Mouse (Mus musculus) liver, embryonic 12.5 days (tissue): ENCODE measurements around the gene Megf6. TPM values are rescaled to one million over a fixed set of nuclear protein-coding genes. Genes with fewer than 3 reads are reported as not detected.
A peak's percentile ranks its signal among the peaks of the same experiment; 100 is the strongest.

Source experiments
- ATAC-seq: fragments of 200-750 bp; cut with Nextera tagmentation; 2 replicates; pipeline ENCODE4 v1.8.0; 2017; ENCODE audit warnings: moderate number of reproducible peaks, mild to moderate bottlenecking, moderate library complexity
- H3K27ac ChIP-seq: fragments of 300-500 bp; sonication (generic); 2 replicates; pipeline ENCODE4 v1.5.1; 2016; ENCODE audit warnings: mild to moderate bottlenecking
- H3K27me3 ChIP-seq: fragments of 300-500 bp; sonication (generic); replicated peaks from 2 replicates; pipeline ENCODE4 v1.6.1; 2016; ENCODE audit warnings: mild to moderate bottlenecking, moderate library complexity
- H3K36me3 ChIP-seq: fragments of 300-500 bp; sonication (generic); 2 replicates; pipeline ENCODE4 v1.6.1; 2016; ENCODE audit warnings: mild to moderate bottlenecking, moderate library complexity
- H3K4me1 ChIP-seq: fragments of 300-500 bp; sonication (generic); 2 replicates; pipeline ENCODE4 v1.6.1; 2016
- H3K4me2 ChIP-seq: fragments of 300-500 bp; sonication (generic); 2 replicates; pipeline ENCODE4 v1.6.1; 2016; ENCODE audit warnings: mild to moderate bottlenecking, moderate library complexity
- H3K4me3 ChIP-seq: fragments of 300-500 bp; sonication (generic); 2 replicates; pipeline ENCODE4 v1.5.1; 2016; ENCODE audit warnings: mild to moderate bottlenecking, moderate library complexity
- H3K9ac ChIP-seq: fragments of 300-500 bp; sonication (generic); 2 replicates; pipeline ENCODE4 v1.6.1; 2016; ENCODE audit warnings: mild to moderate bottlenecking, moderate library complexity
- H3K9me3 ChIP-seq: fragments of 300-500 bp; sonication (generic); replicated peaks from 2 replicates; pipeline ENCODE4 v1.6.1; 2016; ENCODE audit warnings: mild to moderate bottlenecking, moderate library complexity
- WGBS: fragments of 180-500 bp; shearing (Covaris S2); methylation state at CpG from one replicate; pipeline ENCODE4 v1.1.7; 2016; ENCODE audit not compliant: insufficient replicate concordance; 5-methylcytosine and 5-hydroxymethylcytosine counted together
- polyA plus RNA-seq: library from polyadenylated mRNA; unstranded; fragments of >200 nt; fragmentation: Nextera tagmentation; extraction: Ambion mirVana; gene quantifications from 2 replicates; pipeline ENCODE4 v1.2.1, GENCODE M21; 2016

Megf6 gene
- polyA plus RNA-seq, 1 experiment from 2014 or later, result 3.8 TPM

DNA sequence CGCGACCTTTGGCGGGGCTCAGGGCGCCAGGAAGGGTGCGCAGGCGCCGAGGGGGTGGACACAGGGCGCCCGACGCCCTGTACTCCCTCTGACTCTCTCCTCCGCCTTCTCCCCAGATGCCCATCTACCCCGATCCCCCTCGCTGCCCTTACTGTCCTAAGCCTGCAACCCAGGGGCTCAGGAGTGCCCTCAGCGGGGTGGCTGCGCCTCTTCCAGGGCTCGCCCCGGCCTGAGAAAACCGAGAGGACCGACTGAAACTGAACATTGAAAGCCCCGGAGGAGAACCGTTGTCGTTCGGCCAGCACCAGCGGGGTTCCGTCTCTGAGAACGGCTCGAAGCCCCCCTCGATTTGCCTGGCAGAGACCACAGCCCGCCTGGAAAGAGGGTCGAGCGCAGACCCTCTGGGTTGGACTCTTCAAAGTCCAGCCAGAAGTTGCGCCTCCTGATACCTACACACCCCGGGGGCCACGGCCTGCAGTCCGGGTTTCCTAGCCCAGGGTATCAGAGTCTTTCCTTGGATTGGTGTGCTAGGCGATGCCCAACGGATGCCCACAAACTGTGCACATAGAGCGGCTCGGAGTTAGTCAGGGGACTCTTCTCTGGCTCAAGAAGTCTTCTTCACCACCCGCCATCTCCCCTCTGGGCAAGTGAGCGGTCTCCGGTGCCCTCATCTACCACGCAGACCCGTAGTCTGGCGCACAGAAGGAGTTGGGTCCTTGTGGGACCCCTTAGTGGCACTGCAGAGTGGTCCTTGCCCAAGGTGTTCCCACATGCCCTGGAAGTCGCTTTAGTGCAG lies 30.1 kb upstream of the Megf6 start:
- Histone ChIP-seq H3K27ac (no peak overlapping the region), H3K4me3 (peak overlapping the region; percentile 42), H3K36me3 (peaks cover 4% of the 10 kb centered on the region; the same call in 1 of the 2 replicates), H3K9ac (0 out of 2 replicates have a peak overlapping the region, but pooled peaks have one; percentile 31), H3K4me2 (peak overlapping the region; percentile 67), H3K4me1 (peaks cover 44% of the 10 kb centered on the region), H3K27me3 (peaks cover 67% of the 10 kb centered on the region), H3K9me3 (no peaks in the 10 kb centered on the region)
- WGBS, result 2% methylated on average over 45 of the region's 46 CpGs
- no peak for ATAC-seq

DNA sequence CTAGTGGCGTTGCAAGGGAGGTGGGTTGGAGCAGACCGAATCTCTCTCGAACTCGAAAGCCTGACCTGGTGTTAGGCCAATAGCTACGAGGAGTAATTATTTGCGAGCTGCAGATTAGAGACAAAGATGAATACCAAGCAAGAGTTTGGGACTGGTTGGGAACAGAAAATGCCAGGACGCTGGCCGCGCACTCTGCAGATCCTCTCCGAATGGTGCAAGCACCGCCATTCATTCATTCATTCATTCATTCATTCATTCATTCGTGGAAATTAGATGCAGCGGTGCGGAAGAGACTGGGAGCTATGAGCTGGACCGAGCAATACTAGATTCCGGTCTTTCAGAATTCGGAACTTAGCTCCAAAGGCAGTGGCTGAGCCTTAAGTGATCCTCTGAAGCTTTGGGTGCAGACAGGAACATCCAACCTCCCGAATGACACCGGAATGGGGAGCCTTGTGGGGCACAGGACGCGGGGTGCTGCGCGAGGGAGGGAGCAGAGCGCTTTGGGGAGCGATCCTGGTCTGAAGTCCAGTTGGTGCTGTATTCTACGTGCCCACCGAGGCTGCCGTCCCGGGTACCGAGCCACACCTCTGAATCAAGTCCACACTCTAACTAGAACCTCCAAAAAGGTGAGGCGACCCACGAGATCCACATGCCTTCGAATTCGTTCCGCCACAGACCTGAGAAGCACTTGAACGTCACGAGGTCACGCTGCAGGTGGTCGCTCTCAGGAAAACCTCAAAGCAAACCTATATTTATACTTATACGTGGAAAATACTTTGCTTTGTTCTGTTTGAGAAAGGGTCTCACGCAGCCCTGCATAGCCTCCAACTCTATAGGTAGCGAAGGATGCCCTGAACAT lies 29.3 kb upstream of the Megf6 start:
- Histone ChIP-seq H3K27ac (no peak overlapping the region), H3K9ac (no peak overlapping the region), H3K4me3 (peak overlapping the region; percentile 79), H3K4me2 (peak overlapping the region; percentile 94), H3K4me1 (peaks cover 44% of the 10 kb centered on the region), H3K27me3 (peaks cover 58% of the 10 kb centered on the region), H3K36me3 (peaks cover 10% of the 10 kb centered on the region), H3K9me3 (no peaks in the 10 kb centered on the region)
- WGBS, result 3% methylated on average over 42 of the region's 42 CpGs
- ATAC-seq, result no peak

DNA sequence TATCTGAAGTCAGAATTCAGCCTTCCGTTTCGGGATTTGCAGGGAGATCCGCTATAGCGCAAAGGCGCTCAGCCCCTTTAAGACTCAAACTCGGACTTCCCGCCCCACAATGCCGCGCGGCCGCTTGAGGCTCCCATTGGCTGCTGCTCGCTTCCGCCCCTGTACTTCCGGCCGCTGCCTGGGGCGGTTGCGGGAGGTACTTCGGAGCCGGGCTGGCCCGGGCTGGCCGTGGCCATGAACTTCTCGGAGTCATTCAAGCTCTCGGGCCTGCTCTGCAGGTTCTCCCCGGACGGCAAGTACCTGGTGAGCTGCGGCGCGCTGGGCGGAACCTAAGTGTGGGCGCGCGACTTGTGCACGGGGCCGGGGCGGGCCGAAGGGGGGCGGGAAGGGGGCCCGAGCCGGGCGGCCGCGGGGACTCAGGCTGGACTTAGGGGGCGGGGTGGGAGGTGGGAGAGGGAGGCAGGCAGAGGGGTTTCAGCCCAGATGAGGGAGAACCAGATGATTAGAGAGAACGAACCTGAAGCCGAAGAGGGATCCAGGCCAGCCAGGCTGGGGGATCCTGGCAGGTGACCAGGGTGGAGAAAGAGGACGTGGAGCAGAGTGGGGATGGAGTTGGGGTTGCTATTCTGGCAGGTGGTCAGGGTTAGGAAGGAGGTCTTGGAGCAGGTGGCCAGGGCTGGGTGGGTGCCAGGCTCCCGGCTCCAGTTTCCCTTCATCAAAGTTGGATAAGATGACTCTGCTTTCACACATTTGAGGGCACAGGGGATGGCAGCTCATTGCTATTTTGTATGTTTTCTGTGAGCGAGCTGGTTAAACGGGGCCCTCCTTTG lies 28.1 kb upstream of the Megf6 start, which contains the start of gene Wrap73:
Gene Wrap73 (plus strand): TSS at position 162 of the 830 bp plus-strand sequence.
- Histone ChIP-seq H3K4me3 (peak within 1 kb of the TSS; percentile 79), H3K4me1 (peaks cover 44% of the 10 kb centered on the region), H3K9me3 (no peaks in the 10 kb centered on the region), H3K36me3 (peaks cover 22% of the 10 kb centered on the region), H3K27ac (peak within 1 kb of the TSS; percentile 75), H3K4me2 (peak within 1 kb of the TSS; percentile 94), H3K9ac (peak within 1 kb of the TSS; percentile 88), H3K27me3 (peaks cover 47% of the 10 kb centered on the region)
- 2% methylated on average over 47 of the region's 49 CpGs for WGBS
- ATAC-seq, result peak; percentile 94

DNA sequence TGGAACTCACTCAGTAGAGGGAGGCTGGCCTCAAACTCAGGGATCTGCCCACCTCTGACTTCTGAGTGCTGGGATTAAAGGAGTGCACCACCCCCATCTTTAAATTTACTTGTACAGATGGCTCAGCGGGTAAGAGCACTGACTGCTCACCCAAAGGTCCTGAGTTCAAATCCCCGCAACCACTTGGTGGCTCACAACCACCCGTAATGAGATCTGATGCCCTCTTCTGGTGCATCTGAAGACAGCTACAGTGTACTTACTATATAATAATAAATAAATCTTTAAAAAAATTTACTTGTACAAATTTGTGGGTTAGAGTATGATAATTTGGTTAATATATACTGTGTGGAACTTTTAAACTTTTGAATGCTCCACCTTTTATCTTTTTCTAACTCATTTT lies 25.8 kb upstream of the Megf6 start:
- no peaks in the 10 kb centered on the region for H3K9me3 ChIP-seq
- H3K4me1 ChIP-seq, result peaks cover 40% of the 10 kb centered on the region
- no peak overlapping the region for H3K4me3 ChIP-seq
- H3K27ac ChIP-seq, result no peak overlapping the region
- 75% methylated on average over 3 of the region's 3 CpGs for WGBS
- no peak overlapping the region for H3K9ac ChIP-seq
- H3K27me3 ChIP-seq, result peaks cover 24% of the 10 kb centered on the region
- ATAC-seq, result no peak
- H3K36me3 ChIP-seq, result peaks cover 45% of the 10 kb centered on the region
- H3K4me2 ChIP-seq, result no peak overlapping the region

DNA sequence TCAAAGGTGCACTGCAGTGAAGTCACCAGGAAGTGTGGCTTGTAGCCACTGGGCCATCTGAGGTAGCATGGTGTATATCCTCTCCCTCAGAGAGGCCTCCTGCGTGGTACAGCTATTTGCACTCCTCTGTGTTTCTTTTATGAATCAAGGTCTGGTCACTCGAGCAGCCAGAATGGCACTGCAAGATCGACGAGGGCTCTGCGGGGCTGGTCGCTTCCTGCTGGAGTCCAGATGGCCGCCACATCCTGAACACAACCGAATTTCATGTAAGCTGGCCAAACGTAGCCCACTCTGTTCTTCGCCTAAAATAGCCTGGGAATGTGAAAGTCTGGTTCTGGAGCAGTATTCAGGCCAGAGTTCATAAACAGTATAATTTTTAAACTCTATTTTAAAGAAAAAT lies 24.2 kb upstream of the Megf6 start:
- no peak overlapping the region for H3K9ac ChIP-seq
- H3K4me2 ChIP-seq, result no peak overlapping the region
- 78% methylated on average over 10 of the region's 10 CpGs for WGBS
- no peak overlapping the region for H3K27ac ChIP-seq
- peaks cover 7% of the 10 kb centered on the region for H3K27me3 ChIP-seq
- H3K4me1 ChIP-seq, result peaks cover 25% of the 10 kb centered on the region
- H3K4me3 ChIP-seq, result no peak overlapping the region
- no peaks in the 10 kb centered on the region for H3K9me3 ChIP-seq
- no peak for ATAC-seq
- peaks cover 61% of the 10 kb centered on the region for H3K36me3 ChIP-seq

DNA sequence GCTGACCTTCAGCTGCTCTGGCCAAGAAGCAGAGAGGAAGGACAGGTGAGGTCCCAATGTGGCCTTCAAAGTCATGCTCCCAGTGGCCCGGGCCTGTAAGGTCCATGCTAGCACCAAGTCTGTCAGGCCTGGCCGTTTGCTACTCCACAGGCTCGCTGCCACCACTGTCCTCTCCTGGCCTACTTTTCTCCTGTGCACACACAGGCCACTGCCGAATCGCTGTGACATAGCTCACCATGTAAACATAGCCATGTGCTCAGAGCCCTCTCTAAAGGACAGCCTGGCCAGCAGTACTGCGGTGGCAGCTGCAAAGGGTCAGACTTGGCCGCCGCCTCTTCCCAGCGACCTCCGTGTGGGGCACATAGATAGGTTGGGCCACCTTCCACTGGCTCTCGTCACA lies 16.4 kb upstream of the Megf6 start:
- no peaks in the 10 kb centered on the region for H3K27me3 ChIP-seq
- H3K9ac ChIP-seq, result no peak overlapping the region
- H3K36me3 ChIP-seq, result peaks cover 97% of the 10 kb centered on the region
- no peak overlapping the region for H3K27ac ChIP-seq
- 76% methylated on average over 11 of the region's 11 CpGs for WGBS
- ATAC-seq, result no peak
- no peak overlapping the region for H3K4me3 ChIP-seq
- peaks cover 19% of the 10 kb centered on the region for H3K4me1 ChIP-seq
- H3K9me3 ChIP-seq, result no peaks in the 10 kb centered on the region
- H3K4me2 ChIP-seq, result no peak overlapping the region

DNA sequence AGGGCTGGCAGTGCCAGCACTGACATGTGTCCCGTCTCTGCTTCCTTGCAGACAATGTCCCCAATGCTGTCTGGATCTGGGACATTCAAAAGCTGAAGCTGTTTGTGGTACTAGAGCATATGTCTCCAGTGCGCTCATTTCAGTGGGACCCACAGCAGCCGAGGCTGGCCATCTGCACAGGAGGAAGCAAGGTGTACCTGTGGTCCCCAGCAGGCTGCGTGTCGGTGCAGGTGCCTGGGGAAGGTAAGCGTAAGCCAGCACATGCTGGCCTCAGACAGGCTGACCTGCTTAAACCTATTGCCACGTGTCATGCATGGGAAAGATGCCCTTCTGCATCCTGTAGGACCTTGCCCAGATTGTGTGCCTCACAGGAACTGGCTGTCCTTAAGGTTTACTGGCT lies 14.5 kb upstream of the Megf6 start:
- Histone ChIP-seq H3K4me3 (no peak overlapping the region), H3K36me3 (peaks cover 78% of the 10 kb centered on the region), H3K9me3 (no peaks in the 10 kb centered on the region), H3K27me3 (no peaks in the 10 kb centered on the region), H3K4me1 (peaks cover 28% of the 10 kb centered on the region), H3K4me2 (no peak overlapping the region), H3K9ac (no peak overlapping the region), H3K27ac (no peak overlapping the region)
- whole genome bisulfite sequencing, result 84% methylated on average over 7 of the region's 7 CpGs
- no peak for ATAC-seq

DNA sequence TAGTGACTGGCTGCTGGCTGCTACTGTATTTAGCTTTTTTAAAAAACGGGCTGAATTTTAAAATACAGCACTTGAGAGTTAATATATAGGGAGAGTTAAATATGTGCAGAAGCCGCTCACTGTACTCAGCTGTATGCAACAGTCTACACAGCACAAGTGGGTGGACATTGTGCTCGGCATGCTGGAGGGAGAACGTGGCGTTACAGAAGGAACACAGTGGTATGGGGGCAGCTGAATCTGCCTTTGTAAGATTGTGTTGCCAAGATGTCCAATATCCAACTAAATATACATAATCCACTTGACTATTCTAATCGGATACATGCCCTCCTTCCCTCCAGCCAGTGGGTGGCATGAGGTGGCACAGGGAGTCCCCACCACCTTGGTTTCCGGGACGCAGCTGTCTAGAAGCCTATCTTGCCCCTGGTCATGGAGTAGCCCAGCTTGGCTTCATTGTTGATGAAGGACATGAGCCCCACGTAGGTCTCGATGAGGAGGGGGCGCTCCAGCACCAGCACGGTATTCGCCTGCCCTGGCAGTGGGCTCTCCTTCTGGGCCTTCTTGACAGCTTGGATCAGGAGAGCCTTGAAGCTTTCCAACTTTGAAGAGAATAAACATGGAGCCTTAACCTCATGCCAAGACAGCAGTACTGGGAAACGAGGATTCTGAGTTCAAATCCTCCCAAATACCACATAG lies 12.4 kb upstream of the Megf6 start:
- Histone ChIP-seq H3K4me1 (peaks cover 47% of the 10 kb centered on the region), H3K9me3 (no peaks in the 10 kb centered on the region), H3K27me3 (no peaks in the 10 kb centered on the region), H3K9ac (no peak overlapping the region), H3K4me3 (no peak overlapping the region), H3K4me2 (peak overlapping the region; percentile 87; the same call in 1 of the 2 replicates), H3K27ac (no peak overlapping the region), H3K36me3 (peaks cover 57% of the 10 kb centered on the region)
- no peak for ATAC-seq
- WGBS, result 90% methylated on average over 14 of the region's 14 CpGs

DNA sequence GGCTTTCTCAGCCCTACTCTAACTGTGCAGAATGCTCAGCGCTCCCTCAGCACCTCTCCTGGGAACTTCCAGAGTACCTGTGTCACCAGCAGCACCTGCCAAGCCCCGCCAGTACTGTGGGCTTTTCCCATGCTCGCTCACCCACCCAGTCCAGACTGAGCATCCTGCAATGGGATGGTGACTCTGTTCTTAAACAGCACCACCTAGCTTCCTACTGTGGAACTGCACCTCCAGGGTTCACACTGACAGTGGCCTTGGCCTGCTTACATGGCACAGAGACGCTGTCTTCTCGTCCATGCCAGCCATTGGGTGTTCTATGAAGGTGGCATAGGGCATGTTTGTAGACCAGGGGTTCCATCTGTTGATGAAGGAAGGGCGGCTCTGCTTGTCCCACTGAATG lies 11.5 kb upstream of the Megf6 start:
- no peaks in the 10 kb centered on the region for H3K27me3 ChIP-seq
- peak overlapping the region; percentile 99 for H3K27ac ChIP-seq
- ATAC-seq, result 0 out of 2 replicates have a peak, but pooled peaks have one; percentile 12
- H3K9me3 ChIP-seq, result no peaks in the 10 kb centered on the region
- peak overlapping the region; percentile 95 for H3K4me3 ChIP-seq
- H3K9ac ChIP-seq, result peak overlapping the region; percentile 95
- 12% methylated on average over 6 of the region's 6 CpGs for WGBS
- peaks cover 54% of the 10 kb centered on the region for H3K4me1 ChIP-seq
- peak overlapping the region; percentile 87 for H3K4me2 ChIP-seq
- H3K36me3 ChIP-seq, result peaks cover 51% of the 10 kb centered on the region

DNA sequence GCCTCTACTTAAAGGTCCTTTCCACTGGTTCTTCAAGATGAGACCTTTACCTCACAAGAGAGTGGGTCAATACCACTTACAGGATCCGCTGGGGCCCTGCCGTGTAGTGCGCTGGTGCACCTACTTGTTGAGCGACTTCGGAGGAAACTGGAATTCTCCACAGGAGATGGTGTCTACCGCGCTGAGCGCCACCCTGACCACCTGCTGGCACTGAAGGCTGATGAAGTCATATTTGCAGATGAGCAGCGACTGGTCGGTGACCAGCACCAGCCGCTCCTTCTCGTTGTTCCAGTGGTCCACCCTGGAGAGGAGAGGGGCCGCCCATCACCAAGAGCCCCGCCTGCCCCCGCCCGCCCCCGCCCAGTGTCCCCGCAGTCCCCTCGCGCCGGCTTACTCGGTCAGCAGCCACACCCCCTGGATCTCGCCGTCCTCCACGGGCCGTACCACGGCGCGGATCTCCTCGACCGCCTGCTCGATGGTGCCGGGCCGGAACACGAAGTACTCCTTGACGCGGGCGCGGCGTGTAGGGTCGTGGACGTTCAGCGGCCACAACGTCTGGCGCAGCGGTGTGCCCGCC lies 10.5 kb upstream of the Megf6 start:
- 2% methylated on average over 35 of the region's 47 CpGs for WGBS
- Histone ChIP-seq H3K4me2 (peak overlapping the region; percentile 87), H3K4me1 (peaks cover 54% of the 10 kb centered on the region), H3K27ac (peak overlapping the region; percentile 99), H3K9ac (peak overlapping the region; percentile 95), H3K4me3 (peak overlapping the region; percentile 95), H3K9me3 (no peaks in the 10 kb centered on the region), H3K36me3 (peaks cover 40% of the 10 kb centered on the region), H3K27me3 (no peaks in the 10 kb centered on the region)
- ATAC-seq, result peak; percentile 42
